Mouse (Mus musculus): ENCODE data around the gene Ran.

GRCm38 (mm10) chr5:129071761-129072280 lies 52.0 kb downstream of the Ran start:
- TF ChIP-seq GATA1 (IDR thresholded peaks at IDR 0.05; ENCODE audit: borderline replicate concordance, low read length) = no peak
- TF ChIP-seq FLI1 (IDR thresholded peaks at IDR 0.05; ENCODE audit: low read length) = no peak

All from megakaryocyte, embryonic 14.5 days (primary cell).